Mouse (Mus musculus): ENCODE data around the gene Zfp383. TPM values are rescaled to one million over a fixed set of nuclear protein-coding genes. Genes with fewer than 3 reads are reported as not detected.

Zfp383 gene
- 1 to 10 TPM; 6.1 to 6.6 TPM for total RNA-seq (2023)

DNA sequence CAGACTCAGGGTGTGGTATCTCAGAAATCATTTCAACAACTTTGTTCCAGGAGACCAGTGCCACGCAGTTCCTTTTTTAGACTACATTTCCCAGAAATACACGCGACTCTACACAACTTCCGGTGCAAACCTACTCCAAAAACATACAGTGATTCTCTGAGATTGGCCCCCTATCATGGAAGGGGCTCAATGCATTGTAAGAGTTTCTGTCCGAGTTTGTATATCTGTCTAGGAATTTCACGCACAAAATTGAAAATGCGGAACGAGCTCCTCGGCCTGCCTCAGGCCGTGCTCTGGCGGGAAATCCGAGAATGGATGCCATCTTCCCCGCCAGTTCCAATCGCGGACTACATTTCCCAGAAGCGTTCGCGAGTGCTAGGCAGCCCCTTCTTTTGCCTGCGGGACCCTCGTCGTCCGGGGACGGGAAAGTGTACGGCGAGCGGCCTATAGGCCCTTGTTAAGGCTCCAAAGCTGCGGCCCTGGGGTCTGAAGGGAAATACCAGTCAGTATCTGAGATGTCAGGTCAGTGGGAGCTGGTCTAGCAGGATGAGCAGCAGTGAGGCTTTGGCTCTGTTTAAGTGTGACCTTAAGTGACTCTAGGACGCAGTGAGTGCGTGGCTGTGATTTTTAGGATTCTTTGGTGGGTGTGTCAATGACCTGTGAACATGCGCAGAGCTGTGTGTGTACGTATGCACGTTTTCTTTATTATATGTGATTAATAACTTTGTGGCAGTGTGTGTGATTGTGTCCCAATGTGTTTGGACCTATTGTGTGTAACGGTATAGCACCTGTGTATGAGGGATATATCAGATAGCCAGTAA, at the start of gene Zfp383:
TSS of gene Zfp383 (plus strand) at position 94 of the 821 bp plus-strand sequence.

DNA sequence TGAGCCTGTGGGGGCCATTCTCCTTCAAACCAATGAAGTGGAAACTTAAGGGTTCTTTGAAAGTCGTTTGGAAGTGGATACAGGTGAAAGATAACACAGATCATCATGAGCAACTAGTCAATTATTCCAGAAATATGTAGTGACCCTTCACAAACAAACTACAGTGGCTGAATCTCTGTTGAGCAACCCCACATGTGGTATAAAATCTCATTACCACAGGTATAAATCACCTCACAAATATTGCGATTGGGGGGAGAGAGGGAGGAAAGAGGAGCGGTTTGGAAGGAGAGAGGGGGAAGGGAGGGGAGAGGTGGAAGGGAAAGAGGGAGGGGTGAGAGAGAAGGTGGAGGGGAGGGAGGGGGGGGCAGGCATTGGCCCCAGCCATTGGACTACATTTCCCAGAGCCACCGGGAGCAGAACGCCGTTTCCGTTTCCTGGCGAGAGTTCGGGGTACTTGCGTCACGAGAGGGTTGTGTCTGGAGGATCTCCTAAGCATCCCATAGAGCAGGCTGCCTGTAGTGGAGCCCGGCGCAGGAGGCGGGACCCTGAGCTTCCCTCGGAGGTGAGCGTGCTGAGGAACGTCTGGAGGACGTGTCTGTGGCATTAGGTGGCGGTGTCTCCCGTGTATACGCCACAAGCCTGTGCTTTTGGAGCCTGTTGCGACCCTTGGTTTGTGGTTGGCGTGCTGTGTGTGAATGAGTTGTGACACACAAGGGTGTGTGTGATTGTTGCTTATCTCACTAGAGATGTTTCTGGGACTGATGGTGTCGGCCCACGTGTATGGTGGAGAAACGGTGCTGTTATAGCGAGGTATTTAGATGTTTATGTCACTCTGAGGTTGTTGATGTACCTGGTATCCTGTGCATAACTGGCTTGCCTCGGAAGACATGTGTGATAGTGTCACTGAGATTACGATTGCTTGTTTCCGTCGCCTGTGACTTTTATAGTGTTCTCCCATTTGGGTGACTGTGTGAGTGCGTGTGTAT, 48.2 kb upstream of the Zfp383 start, which contains the start of gene Zfp420:
TSS of gene Zfp420 (plus strand) at position 448 of the 986 bp plus-strand sequence.

DNA sequence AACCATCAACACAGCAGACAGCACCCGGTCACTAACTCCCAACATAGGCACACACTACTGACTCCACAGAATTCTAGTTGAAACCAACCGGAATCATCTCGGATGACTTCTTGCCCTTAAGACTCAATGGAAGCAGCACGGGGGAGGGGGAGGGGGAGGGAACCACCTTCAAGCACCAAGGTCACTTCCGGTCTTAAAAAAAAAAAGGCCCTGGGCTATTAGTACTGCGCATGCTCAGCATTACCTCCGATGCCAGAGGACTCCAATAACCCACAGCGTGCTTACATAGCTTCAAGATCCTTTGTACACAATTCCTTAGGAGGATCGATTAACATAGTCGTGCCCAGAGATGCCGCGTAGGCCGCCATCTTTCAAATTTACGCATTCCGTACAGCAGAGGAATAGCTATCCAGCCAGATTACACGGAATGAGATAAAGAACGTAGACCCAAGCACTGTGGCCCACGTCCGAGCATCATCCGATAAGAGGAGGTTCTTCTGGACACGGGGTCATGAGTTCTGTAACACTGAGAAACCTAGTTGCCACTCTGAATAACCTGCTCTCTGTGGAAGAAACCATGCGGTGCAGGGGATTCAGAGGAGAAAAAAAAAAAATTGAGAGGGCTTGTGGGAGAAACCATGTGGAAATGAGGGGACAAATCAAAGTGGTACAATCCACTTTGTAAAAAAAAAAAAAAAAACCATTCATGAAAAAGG, 1.9 kb upstream of the Zfp383 start, which contains the start of gene Zfp27:
TSS of gene Zfp27 (minus strand) at position 607 of the 716 bp plus-strand sequence.

DNA sequence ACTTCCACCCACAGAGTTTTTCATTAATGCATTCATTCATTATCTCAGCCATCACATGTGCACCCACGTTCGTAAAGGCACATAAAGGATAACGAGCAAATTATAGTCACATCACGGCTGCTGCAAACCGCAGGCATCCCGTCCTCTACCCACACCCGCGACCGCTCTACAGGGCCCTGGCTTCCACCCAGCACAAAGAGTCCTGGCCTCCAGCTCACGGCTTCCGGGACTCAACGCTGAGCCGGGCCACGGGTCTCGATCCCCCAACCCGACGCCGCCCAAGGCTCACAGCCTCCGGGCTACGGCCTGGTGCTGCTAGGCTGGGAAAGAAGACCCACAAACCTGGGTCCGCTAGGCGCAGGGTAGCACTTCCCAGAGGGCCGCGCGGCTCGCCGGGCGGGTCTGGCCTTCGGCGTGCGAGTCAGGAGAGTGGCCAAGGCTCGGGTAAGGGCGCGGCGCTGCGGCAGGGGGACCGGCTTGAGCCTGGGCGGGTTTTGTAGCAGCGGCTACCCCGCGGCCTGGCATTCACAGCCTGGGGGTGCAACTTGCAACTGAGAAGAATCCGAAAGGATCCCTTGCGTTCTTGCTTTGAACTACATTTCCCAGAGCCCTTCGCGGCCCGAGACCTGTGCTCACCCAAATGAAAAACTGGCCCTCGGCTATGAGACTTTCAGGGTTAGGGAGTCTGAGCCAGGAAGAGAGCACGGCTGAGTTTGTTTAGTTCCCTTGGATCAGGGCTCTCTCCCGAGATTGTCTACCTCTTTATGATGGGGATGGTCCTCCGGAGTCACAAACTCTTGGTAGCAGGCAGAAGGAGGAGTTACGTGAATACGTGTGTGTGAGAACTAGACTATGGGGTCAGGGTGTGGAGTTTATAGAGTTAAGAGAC, 45.7 kb downstream of the Zfp383 start, which contains the start of gene Zfp74:
TSS of gene Zfp74 (minus strand) at position 577 of the 889 bp plus-strand sequence.

Other genes with a start within 250 kb of the Zfp383 start
- not detected for gene Catsperg2, start 181.2 kb upstream of the Zfp383 start, total RNA-seq (2023)
- 10 to 100 TPM; 22.8 to 26.3 TPM for gene Zfp84, start 139.7 kb upstream of the Zfp383 start, total RNA-seq (2023)
- under 1 TPM; 0.64 to 0.92 TPM for gene Zfp30, start 124.2 kb upstream of the Zfp383 start, total RNA-seq (2023)
- gene Zfp790, start 92.1 kb upstream of the Zfp383 start, total RNA-seq (2023), result 10 to 100 TPM; 12.4 to 19.6 TPM
- 1 to 10 TPM; 3.9 to 5.1 TPM for gene Zfp940, start 54.6 kb upstream of the Zfp383 start, total RNA-seq (2023)
- 10 to 100 TPM; 14.2 to 17.1 TPM for gene Zfp420, start 48.2 kb upstream of the Zfp383 start, total RNA-seq (2023)
- gene Zfp27, start 1.7 kb upstream of the Zfp383 start, total RNA-seq (2023), result 10 to 100 TPM in 1 of 2 experiments, 1 to 10 TPM in 1; 9.9 to 14.7 TPM
- 10 to 100 TPM; 10.6 to 12.3 TPM for gene Zfp74, start 45.9 kb downstream of the Zfp383 start, total RNA-seq (2023)
- 10 to 100 TPM; 17.1 to 24.5 TPM for gene Zfp568, start 75.7 kb downstream of the Zfp383 start, total RNA-seq (2023)
- gene Zfp14, start 143.2 kb downstream of the Zfp383 start, total RNA-seq (2023), result 1 to 10 TPM; 4.7 to 5.9 TPM
- 1 to 10 TPM; 5.9 to 7.3 TPM for gene Zfp82, start 164.7 kb downstream of the Zfp383 start, total RNA-seq (2023)
- gene Gm26920, start 182.2 kb downstream of the Zfp383 start, total RNA-seq (2023), result not detected
- gene Zfp566, start 182.3 kb downstream of the Zfp383 start, total RNA-seq (2023), result 10 to 100 TPM in 1 of 2 experiments, 1 to 10 TPM in 1; 7.1 to 12.0 TPM
- gene Zfp260, start 186.6 kb downstream of the Zfp383 start, total RNA-seq (2023), result 10 to 100 TPM; 33.0 to 37.9 TPM
- 10 to 100 TPM; 14.4 to 18.9 TPM for gene Zfp382, start 213.7 kb downstream of the Zfp383 start, total RNA-seq (2023)